Mouse (Mus musculus): ENCODE results near the gene Arf3.
"Not testable (repeated sequence)": the region's sequence is repeated elsewhere in the genome, so short reads cannot be mapped to it uniquely, and the experiment has no call there.

Arf3 gene

DNA sequence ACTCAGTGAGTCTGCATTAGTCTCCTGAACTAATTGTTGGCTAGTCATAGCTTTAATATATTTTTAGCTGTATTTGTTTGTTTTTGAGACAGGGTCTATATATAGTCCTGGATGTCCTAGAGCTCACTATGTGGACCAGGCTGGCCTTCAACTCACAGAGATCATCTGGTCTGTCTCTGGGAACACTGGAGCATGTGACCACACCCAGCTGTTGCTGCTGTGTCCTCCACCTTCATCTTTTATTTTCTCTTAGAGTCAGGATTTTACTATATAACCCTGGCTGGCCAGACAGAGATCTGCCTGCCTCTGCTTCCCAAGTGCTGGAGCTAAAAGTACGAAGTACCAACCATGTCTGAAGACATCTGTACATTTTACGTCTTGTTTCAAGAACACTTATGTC is 13.9 kb downstream of the Arf3 start:
- no peak for DNase-seq

DNA sequence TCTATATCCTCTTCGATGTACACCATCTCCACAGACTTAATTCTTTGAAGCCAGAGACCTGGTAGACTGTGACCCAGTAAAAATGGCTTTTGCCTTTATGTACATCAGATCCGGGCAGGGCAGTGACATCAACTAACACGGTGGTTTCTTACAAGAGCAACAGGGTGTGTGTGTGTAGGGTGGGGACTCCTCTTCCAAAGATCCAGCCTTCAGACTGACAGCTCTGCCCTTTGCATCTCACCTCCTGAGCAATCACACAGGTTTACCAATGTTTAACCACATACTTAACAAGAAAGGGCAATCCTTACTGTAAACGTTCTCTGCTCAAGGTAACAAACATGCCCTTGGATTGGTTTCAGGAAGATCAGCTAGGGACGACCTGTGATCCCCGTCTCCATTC is 15.7 kb downstream of the Arf3 start:
- no peak for DNase-seq

DNA sequence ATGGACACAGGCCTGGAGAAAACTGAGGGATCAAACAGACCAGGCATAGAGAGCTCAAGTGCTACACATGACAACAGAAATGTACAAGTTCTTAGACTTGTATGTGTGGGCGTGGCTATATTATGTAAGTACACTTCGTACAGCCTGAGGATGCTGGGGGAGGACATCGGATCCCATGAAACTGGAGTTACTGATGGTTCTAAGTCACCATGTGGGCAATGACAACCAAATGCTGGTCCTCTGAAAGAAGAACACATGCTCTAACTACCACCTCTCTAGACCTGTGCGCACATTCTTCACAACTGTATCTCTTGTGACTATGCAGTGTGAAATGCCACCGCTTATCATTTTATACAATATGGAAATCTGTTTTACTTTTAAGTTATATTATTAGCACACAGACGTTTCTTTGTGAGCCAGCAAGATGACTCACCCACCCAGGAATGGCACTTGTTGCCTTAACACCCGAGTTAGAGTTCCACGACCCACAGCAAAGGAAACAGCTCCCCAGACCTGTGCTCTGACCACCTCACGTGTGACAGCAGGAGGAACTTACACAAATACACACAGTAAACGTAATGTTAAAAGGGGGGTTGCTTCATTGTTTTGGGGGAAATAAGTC is 16.6 kb downstream of the Arf3 start:
- DNase-seq: no peak

GRCm38 (mm10) chr15:98743863-98744262 is 19.2 kb downstream of the Arf3 start:
- not testable (repeated sequence) for DNase-seq

GRCm38 (mm10) chr15:98742766-98743428 is 20.1 kb downstream of the Arf3 start:
- DNase-seq: no peak

- no peak for DNase-seq
Observed at GRCm38 (mm10) chr15:98740219-98740618, 22.8 kb downstream of the Arf3 start.

DNA sequence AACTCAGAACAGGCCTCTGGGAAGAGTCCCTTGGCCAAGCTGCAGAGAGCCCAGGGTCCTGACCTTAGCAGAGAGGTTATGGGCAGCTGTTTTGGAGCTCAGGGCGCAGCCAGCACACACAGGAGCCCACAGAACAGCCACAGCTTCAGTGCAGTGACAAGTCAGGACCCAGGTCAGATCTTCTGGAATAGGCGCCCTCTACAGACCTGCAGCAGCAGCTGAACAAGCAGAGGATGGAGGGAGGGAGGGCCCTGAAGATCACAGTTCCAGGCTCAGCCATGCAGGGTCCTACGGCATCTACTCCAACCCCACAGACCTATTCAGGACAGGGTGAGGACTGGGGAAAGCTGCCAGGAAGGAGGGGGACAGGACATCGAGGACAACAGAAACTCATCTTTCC is 24.2 kb downstream of the Arf3 start:
- no peak for DNase-seq

DNA sequence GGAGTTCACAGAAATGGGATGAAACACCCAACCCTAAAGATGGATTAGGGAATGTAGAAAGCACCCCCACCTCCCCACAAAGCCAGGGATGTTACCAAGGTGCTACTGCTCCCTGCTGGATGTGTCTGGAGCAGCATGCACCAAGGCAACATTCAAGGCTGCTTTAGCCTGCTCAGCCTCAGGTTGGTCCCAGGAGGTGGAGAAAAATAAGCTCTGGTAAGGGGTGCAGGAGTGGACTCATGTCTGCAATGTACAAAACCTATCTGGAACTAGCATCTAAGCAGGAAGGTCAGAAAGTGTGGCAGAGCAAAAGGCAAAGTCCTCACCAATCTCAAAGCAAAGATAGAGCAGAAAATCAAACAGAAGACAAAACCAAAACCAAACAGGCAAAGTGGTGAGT is 25.1 kb downstream of the Arf3 start:
- no peak for DNase-seq

- DNase-seq: no peak
Observed at GRCm38 (mm10) chr15:98736521-98736920, 26.5 kb downstream of the Arf3 start.

DNA sequence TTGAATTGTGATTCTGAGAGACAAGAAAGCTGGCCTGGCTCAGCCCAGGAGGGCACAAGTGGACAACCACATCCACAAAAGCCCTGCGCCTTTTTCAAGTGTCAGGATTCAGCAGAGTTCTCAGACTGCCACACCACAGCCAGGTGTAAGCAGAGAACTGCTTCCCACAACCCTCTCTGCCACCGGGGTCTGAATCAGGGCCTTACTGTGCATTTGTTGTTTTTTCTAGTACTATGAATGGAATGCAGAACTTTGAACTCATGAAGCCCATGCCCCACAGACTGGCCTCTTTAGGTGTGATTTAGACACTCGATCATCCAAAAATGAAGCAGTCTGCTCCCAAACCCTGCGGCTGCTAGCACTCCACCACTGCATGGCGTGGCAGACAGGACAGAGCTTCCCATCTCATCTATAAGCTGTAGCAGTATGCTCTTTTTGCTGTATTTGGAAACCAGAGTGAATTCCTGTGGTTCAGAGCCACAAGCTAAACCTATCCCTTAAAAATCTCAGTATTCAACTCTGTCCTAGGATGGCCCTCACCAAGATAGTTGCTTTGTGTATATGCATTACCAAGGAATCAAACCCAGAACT is 28.9 kb downstream of the Arf3 start:
- DNase-seq: no peak

GRCm38 (mm10) chr15:98733370-98733769 is 29.6 kb downstream of the Arf3 start:
- no peak for DNase-seq

DNA sequence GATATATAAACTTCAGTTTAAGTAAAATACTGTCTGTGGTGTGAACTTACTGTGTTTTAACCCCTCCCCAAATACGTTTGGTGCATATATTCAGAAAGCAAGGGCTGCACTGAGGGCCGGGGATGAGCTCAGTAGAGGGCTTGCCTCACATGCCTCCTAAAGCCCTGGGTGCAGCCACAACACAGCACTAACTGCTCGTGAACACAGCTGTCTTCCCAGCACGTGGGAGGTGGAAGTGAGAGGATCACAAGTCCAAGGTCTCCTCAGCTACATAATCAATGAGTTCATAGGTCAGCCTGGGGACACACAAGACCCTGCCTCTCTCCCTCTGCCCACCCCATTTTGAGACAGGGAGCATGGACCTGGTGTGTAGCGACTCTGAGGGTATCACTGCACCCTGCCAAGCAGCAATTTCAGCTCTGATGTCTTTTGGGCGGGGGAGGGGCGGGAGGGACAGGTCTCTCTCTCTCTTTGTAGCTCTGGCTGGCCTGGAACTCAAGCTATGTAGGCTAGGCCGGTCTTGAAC is 30.9 kb downstream of the Arf3 start:
- DNase-seq: no peak

DNA sequence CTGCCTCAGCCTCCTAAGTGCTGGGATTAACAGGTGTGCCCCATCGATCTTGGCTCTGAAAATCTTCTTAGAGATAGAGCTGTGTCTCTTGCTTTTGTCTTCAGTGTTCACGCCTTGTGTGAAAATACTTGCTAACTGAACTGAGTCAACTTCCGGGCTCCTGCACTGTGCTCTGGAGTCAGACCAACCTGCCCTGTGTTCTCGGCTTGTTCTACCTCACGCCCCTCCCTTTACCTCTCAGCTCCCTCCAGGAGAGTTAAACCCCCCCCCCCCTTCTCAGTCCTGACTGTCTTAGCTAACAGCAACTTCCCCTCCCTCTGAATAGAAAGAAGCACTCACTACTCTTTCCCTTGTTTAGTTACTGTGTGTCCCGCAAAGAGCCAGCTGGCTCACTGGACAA is 32.2 kb downstream of the Arf3 start:
- no peak for DNase-seq

GRCm38 (mm10) chr15:98729791-98730545 is 33.0 kb downstream of the Arf3 start:
- DNase-seq: no peak

- no peak for DNase-seq
Observed at GRCm38 (mm10) chr15:98728366-98728765, 34.6 kb downstream of the Arf3 start.

- DNase-seq: peak in 1 of 2 experiments; percentile 17
Observed at GRCm38 (mm10) chr15:98727443-98728321, 35.3 kb downstream of the Arf3 start, which contains the start of gene Fkbp11. TSS of gene Fkbp11 (minus strand) at chr15:98728198.

- no peak for DNase-seq
Observed at GRCm38 (mm10) chr15:98726746-98727145, 36.3 kb downstream of the Arf3 start.

DNA sequence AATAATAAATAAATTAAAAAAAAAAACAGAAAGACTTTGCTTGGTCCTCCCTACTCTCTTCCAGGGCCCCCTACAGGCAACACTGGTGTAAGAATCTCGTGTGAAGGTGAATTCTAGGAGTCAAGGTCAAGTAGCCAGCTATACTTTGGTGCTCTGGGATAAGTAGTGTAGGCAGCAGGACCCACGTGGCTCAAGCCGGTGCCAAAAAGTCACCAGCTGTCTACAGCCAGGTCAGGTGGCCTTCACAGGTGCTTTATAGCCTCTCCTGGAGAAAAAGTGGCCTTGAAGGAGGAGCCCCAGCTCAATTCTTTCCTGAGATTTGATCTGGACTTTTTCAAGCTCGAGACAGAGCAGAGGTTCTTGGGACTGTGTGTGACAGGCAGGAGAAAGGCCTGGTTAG is 36.9 kb downstream of the Arf3 start:
- DNase-seq: no peak

DNA sequence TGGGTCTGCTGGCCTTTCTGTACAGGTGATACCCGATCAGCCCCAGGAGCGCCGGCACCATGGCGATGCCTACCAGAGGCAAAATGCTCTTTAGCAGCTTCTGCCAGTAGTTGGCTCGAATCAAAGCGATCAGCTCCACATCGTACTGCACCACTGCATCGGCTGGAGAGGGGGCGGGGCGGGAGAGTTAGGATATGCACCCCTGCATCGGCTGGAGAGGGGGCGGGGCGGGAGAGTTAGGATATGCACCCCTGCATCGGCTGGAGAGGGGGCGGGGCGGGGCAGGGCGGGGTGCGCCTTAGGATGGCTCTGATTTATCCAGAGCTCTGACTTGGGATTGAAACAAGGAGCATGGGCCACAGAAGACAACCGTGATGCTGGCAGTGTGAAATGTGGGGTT is 38.6 kb downstream of the Arf3 start:
- no peak for DNase-seq

GRCm38 (mm10) chr15:98722854-98723253 is 40.2 kb downstream of the Arf3 start:
- no peak for DNase-seq

DNA sequence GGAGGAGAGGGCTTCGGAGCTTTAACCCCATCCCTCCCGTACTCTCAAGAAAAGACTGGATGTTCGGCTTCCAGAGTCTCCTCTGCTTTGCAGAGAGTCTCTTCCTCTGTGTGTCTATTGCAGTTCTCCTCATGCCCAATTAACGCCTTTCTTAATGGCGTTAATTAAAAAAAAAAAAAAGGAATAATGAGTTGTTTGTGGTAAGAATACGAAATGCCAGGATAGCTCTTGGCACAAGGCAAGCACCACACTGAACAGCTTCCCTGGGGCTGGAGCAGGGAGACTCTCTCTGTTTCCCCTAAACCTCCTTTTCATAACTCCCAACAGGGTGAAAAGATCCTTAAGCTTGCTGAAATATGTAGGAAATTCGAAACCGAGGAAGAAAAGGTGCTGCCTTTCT is 40.8 kb downstream of the Arf3 start:
- DNase-seq: no peak

DNA sequence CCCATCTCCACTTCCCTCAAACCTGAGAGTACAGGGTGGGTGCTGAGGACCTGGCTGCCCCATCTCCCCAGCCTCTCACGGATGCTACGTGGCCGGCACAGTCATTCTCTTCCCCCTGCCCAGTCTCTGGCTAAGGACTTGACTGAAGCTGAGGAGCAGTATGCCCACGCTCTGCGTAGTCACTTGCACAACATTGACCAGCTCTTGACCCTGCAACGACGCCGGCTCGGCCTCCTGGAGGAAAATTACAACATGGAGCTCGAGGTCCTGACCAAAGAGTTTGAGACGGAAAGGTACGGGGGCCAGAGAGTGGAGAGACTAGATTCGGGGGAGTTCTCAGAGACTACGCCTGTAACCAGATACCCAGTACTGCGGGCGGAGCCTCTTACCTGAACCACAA is 45.7 kb downstream of the Arf3 start:
- no peak for DNase-seq

All from thymus, adult 18-20 months (tissue).